Mouse (Mus musculus): ENCODE results near the gene Cdk19.

DNA sequence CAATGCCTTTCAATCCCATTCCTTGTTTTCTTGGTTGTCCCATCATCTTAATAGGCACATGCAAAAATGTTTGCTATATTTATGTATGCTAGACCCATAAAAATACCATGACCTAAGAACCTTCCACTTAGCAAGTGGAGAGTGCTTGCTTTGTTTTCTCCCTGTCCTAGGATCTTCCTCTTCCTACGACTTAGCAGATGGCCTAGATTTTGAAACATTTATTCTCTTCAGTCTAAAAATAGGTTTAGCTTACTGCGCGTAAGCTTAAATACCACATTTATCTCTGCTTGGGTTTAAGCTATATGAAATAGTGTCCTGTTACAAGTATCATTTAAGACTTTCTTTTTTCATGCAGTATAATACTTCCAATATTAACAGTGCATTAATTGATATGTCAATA, 109.1 kb downstream of the Cdk19 start:
- TF ChIP-seq CTCF (IDR thresholded peaks at IDR 0.05; ENCODE audit: extremely low read depth, insufficient read depth, low read length) (no peak), POLR2A (IDR thresholded peaks at IDR 0.05; ENCODE audit: extremely low read depth, insufficient read depth, low read length) (no peak)
